Mouse (Mus musculus) erythroid progenitor cell, adult 5-6 weeks (primary cell): ENCODE measurements around the gene Fam43a. TPM values are rescaled to one million over a fixed set of nuclear protein-coding genes. Genes with fewer than 3 reads are reported as not detected.

Experiments used
- ATAC-seq: replicated peaks from 2 replicates; pipeline ENCODE4 v1.8.0; 2016; ENCODE audit warnings: moderate number of reproducible peaks, mild to moderate bottlenecking, moderate TSS enrichment, inconsistent platforms; ENCODE audit not compliant: poor library complexity, low FRiP score, severe bottlenecking
- total RNA-seq, 2 experiments: library from RNA; stranded (forward) in 1 of 2; stranded (reverse) in 1 of 2; fragments of 150-400 nt in 1 of 2; fragments of 186-747, 209-891 nt in 1 of 2; gene quantifications; 2 replicates each; pipeline versions ENCODE4 v1.2.3 to v1.2.4; 2015 to 2017; ENCODE audit warnings: low replicate concordance in 2 of 2

Gene Fam43a
- total RNA-seq (2015; ENCODE audit: low replicate concordance) (1.7 and 6.1 TPM in 2 replicates), total RNA-seq (2017; ENCODE audit: low replicate concordance) (2.1 and 2.2 TPM in 2 replicates)

- no peak for ATAC-seq
Observed at GRCm38 (mm10) chr16:30599491-30600268, at the start of gene Fam43a. Fam43a (plus strand) TSS chr16:30599723.

- ATAC-seq: peak; percentile 91
Observed at GRCm38 (mm10) chr16:30549966-30550747, 49.4 kb upstream of the Fam43a start.

GRCm38 (mm10) chr16:30550748-30551192 is 48.8 kb upstream of the Fam43a start, which contains the start of gene Tmem44:
Tmem44 (minus strand) TSS chr16:30550842.
- peak; percentile 63 for ATAC-seq

- ATAC-seq: no peak
Observed at GRCm38 (mm10) chr16:30552621-30553338, 46.7 kb upstream of the Fam43a start.

GRCm38 (mm10) chr16:30554109-30554508 is 45.4 kb upstream of the Fam43a start:
- no peak for ATAC-seq

GRCm38 (mm10) chr16:30559312-30559992 is 40.1 kb upstream of the Fam43a start:
- ATAC-seq: no peak

GRCm38 (mm10) chr16:30560601-30561000 is 38.9 kb upstream of the Fam43a start:
- no peak for ATAC-seq

GRCm38 (mm10) chr16:30565631-30566030 is 33.9 kb upstream of the Fam43a start:
- peak; percentile 97 for ATAC-seq

- no peak for ATAC-seq
Observed at GRCm38 (mm10) chr16:30570173-30570572, 29.4 kb upstream of the Fam43a start.

GRCm38 (mm10) chr16:30571378-30571777 is 28.1 kb upstream of the Fam43a start:
- no peak for ATAC-seq

- no peak for ATAC-seq
Observed at GRCm38 (mm10) chr16:30572239-30572638, 27.3 kb upstream of the Fam43a start.

- ATAC-seq: no peak
Observed at GRCm38 (mm10) chr16:30575815-30576214, 23.7 kb upstream of the Fam43a start.

- ATAC-seq: no peak
Observed at GRCm38 (mm10) chr16:30576392-30576791, 23.1 kb upstream of the Fam43a start.

GRCm38 (mm10) chr16:30580765-30581164 is 18.8 kb upstream of the Fam43a start:
- ATAC-seq: no peak

GRCm38 (mm10) chr16:30586935-30587493 is 12.5 kb upstream of the Fam43a start:
- no peak for ATAC-seq

GRCm38 (mm10) chr16:30587494-30588327 is 11.8 kb upstream of the Fam43a start, which contains the start of gene Lsg1:
Lsg1 (minus strand) TSS chr16:30587592.
- ATAC-seq: peak; percentile 97

- ATAC-seq: no peak
Observed at GRCm38 (mm10) chr16:30590264-30591209, 9.0 kb upstream of the Fam43a start.
